Mouse (Mus musculus) naive thymus-derived CD4-positive, alpha-beta T cell, adult 2 months (primary cell): ENCODE data around the gene Ulk1.
"Not testable (repeated sequence)": the region's sequence is repeated elsewhere in the genome, so short reads cannot be mapped to it uniquely, and the experiment has no call there.

ENCODE experiments used
- DNase-seq: peaks from one replicate; pipeline ENCODE4 v3.0.0-alpha.2; 2011; ENCODE audit warnings: low read depth

Gene Ulk1

DNA sequence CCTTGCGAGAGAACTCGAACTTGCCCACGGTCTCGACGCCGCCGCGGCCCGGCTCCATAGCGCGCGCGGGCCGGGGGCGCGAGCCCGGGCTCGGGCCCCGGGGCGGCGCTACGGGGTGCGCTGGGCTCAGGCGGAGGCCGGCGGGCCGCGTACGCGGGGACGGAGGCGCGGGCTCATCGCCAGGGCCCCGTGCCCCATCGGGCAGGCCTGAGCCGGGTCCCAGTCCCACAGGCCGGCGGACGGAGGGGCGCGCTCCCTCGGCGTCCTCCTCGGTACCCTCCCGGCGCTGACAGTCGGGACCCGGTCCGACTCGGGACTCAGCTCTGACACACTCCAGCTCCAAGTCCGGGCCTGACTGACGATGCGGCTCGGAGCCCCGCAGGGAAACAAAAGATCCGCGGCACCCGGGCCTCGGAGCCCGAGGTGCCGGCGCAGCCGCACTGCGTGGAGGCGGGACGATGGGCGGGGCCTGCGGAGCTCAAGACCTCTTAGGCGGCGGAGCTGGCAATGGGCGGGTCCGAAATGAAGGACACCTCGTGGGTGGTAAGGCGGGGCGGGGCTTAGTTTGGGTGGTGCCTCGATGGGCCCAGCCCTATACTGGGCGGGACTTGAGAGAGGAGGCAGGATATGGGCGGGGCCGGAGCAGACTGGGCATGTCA, at the start of gene Ulk1:
Gene Ulk1, minus strand, starts transcription at position 431 of the 659 bp plus-strand sequence.
- DNase-seq, result peak; percentile 100

DNA sequence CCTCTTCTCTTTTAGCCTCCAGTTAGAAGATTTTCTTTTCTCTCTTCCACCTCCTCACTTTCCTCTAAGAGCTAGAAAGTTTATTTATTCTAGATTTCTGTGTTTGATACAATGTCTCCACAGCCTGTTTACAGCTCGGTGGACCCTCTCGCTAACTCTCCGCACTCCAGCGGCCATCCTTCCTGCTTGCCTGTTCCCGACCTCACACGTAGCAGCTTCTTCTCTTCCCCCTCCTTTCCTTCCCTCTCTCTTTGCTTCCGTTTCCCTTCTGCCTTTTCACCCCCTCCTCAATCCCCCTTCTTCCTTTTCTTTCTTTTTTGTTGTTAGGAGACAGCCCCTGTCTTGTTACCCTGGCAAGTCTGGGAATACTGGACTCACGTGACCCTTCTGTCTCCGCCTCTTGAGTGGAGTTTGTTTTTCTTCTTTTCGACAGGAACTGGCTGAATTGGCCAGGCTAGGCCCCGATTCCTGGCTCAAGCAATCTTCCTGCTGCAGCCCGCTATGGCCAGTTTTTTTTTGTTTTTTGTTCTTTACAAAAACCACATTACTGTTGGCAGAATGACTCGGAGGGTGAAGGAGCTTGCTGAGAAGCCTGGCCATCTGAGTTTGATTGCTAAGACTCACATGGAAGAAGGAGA, 49.2 kb upstream of the Ulk1 start:
- no peak for DNase-seq

DNA sequence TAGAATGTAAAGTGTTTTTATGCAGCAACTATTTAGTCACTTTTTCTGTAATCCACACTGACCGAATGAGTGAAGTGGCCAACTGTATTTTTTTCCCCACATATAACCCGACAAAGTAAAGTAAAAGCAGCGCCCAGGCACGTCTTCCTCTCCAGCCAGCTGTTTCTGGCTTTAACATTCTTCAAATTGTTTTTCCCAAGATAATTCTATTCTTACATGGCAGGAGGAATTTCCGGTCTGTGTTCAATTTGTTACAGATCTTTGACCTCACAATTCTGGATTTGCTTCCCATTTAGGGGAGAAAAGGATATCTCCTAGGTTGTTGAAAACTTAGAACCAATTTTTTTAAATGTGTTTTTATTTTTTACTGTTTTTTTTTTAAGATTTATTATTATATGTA, 47.2 kb upstream of the Ulk1 start:
- DNase-seq, result no peak

DNA sequence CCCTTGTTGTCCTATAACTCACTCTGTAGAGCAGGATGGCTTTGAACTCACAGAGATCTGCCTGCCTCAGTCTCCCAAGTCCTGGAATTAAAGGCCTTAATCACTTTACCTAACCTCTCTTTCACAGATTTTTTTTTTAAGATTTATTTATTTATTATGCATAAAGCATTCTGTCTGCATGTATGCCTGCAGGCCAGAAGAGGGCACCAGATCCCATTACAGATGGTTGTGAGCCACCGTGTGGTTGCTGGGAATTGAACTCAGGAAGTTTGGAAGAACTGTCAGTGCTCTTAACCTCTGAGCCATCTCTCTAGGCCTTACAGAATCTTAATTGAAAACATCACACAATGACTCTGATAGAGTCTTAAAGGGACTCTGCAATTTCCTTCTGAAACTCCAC, 43.1 kb upstream of the Ulk1 start:
- DNase-seq, result no peak

DNA sequence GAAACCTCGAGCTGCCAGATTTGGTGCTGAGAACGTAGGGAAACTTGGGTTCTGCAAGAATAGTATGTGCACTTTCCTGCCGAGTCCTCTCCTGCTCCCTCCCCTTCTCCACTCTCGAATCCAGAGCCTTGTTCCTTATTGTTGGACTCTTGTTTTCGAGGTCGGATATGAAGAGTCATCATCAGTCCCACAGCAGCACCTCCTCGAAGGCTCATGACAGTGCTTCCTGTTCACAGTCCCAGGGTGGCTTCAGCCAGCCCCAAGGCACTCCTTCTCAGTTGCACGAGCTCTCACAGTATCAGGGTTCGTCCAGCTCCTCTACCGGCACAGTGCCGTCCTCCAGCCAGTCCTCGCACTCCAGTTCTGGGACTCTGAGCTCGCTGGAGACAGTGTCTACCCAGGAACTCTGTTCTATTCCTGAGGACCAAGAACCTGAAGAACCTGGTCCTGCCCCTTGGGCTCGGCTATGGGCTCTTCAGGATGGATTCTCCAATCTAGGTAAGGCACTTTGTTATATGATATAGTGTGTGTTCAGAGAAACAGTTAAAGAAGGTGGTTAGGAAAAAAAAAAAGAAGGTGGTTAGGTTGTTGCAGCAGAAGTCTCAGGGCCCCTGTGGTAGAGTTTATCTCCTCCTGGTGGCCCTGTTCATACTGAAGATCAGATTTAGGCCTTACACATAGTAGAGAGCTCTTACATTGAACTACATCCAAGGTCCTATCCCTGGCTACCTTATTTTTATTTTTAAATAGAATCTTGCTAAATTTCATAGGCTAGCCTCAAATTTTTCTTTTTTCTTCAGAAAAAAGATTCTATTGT, 31.4 kb upstream of the Ulk1 start:
- peak; percentile 10 for DNase-seq

DNA sequence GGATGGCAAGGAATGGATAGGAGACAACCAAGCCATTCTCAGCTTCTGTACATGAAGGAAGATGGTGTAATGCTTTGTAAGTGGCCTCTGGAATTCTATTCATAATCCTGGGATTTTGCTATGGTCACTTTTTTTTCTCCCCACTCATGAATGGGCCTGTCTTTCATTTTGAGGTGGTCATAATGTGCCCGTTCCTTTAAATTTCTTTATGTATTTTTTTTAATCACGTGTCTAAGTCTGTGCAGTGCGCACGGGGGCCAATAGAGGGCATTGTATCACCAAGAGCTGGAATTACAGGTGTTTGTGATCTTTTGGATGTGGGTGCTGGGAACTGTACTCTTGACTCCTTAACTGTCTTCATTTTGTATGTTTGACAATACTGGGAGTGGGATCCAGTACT, 30.6 kb upstream of the Ulk1 start:
- peak; percentile 80 for DNase-seq

DNA sequence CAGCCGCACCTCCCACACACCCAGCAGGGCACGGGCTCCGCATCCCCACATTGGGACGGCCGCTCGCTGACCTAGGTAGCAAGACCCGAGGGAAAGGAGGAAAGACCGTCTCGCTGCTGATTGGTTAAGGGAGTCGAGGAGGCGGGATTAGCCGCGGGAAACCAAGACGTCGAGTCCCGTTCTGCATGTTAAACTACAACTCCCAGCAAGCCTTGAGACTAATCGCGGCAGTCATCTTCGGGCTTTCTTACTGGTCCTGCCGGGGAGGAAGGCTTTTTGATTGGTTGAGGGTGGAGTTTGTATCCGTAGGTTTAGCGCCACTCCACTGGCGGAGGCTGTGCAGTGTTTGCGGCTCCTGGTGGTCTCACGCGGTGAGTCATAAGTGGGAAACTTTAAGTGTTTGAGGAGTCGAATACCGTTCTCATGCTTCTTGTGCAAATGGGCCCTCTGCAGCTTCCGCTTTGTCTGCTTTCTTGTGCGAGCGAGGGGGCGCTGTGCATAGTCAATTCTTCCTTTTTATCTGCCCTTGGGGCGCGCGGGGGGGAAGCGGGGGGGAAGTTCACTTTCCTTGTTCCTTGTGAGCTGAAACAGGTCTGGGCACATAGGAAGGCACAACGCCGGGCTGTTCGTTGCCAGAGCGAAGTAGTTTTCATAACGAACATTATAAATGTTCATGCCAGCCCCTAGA, 29.9 kb upstream of the Ulk1 start, which contains the start of the genes Hscb and Chek2:
Gene Hscb, minus strand, starts transcription at position 100 of the 688 bp plus-strand sequence.
Gene Chek2, plus strand, starts transcription at position 302 of the 688 bp plus-strand sequence.
- DNase-seq, result peak; percentile 96

DNA sequence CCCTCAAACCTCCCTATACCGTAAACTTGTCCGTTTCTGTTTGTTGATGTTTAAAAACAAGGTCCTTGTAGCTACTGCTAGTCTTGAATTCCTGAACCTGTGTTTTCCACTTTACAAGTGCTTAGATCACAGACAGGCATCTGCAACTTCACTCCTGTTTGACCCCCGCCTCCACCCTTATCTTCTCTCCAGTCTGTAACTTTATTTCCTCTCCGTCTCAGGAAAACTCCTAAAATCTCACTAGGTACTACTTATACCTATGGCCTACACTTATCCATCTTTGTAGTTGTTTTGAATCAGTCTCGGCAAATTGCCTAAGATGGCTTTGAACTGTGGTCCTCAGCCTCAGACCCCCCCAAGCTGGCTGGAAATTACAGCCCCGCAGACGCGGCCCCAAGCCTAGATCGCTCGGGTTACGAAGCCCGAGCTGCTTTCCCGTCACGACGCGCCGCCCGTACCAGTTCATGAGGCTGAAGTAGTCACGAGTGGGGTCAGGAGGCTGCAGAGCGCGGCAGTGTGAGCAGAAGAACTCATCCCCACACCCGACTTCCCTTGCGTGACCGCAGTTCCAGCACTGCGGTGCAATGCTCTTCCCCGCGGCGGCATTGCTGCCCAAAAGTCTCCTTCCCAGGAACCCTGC, 29.3 kb upstream of the Ulk1 start:
- no peak for DNase-seq

DNA sequence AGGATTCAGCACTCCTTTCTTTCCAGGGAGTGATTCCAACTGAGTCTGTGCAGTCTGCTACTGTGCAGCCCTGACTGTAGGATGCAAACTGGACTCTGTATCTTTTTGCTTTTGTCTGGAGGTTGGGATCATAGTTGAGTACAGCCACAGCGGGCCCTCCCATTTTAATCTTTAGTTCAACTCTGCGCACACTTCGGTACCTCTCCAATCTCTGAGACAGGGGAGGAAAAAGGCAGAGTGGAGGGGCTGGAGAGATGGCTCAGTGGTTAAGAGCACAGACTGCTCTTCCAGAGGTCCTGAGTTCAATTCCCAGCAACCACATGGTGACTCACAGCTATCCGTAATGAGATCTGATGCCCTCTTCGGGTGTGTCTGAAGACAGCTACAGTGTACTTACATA, 28.1 kb upstream of the Ulk1 start:
- DNase-seq, result not testable (repeated sequence)

DNA sequence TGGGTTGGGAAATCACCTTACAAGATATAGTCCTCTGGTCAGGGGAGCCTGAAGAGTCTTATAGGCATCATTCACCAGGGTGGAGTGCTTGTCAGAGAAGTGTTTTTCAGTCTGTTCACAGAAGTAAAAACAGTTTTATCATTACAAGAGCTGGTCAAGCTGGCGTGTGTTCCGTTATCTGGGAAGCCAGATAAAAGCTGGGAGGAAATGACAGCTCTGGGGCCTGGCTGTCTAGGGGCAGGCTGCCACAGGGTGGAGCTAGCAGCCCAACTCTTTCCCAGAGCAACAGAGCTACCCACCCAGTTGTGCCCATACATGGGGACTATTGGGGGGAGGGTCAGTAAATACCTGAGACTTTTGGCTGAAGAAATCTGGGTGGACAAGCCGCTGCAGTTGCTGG, 26.1 kb upstream of the Ulk1 start:
- DNase-seq, result no peak

DNA sequence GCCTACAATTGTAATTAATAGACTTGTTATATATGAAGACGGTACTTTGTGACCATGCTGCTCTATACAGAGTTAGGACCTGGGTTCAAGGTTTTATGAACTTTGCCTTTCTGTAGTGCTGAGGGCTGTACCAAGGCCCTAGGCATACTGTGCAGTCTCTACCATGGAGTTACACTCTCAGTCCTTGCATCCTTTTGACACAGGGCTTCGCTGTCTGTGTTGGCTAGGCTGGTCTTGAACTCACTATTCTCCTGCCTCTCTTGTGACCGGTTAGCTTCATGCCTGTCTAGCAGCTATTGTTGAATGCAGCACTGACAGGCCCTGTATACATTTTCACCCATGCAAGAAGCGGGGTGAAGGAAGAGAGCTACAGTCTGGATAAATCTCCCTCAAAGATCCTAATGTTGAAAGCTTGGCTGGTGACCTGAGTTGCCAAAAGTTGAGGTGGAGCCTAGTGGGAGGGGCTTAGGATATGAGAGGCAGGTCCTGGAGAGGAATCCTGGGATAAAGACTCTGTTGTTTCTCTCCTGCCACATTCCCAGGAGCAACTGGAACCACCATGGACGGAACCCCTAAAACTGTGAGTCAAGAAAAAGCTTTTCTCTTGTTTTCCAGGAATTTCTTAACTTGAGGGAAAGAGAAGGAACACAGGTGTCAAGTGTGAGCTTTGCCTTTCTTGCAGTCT, 21.3 kb upstream of the Ulk1 start:
- DNase-seq, result no peak

DNA sequence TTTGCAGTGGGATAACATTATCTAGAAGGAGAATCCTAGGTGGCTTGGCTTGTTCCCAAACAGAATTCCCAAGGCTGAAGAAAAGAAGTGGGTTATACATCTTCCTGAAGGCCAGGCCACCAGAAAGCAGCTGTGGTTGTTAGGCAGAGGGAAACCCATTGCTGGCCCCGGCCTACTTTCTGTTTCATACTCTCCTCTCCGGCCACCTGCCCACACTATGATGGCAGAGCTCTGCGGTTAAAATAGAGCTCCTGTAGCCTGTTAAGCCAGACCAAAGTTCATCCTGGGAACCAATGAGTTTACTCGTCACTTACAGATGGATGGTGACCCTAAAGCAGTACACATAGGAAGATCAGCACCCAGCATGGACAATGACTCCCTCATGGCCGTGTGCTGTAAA, 17.7 kb upstream of the Ulk1 start:
- no peak for DNase-seq

DNA sequence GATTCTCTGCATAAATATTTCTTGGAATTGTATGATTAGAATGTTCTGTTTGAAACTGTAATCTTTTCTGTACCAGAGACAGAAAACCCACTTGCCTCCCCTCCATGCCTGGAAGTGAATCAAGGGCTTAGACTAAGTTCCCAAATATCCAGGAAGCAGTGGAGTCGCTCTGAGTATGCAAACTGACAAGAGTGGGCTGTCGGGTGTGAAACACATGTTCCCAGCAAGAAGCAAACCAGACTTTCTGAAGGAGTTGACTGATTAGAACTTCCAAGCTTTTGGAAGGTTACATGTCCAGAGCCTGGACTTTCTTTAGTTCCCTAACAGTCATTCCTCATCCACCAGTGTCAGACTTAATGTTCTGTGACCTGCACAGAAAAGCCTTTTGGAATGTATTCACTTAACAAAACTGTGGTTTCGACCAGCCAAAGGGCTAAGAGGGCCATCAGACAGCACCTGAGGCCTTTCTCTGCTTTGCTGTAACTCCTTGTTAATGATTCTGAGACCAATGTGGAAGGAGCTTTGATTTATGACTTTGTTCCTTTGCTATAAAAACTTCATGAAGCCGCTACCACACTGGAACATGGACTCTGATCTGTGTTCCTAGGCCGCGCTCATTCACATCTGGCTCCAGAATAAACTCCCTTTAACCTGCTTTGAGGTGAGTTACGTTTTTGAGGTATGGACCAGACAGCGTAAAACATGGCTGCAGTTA, 17.0 kb upstream of the Ulk1 start:
- no peak for DNase-seq

DNA sequence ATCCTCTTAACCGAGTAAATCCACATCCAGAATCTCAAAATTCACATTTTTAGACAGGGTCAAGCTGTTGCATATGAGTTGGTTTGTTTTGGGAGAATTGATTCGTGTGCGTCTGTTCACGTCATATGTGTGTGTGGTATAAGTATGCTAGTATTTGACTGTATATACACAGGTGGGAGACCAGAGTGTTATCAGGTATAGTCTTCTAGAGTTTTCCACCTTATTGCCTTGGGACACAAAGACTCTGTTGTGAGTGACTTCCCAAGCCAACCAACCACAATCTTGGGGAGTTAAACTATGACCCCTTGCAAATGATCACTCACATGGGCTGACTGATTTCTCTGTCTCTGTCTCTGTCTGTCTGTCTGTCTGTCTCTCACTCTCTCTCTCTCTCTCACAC, 14.5 kb upstream of the Ulk1 start:
- DNase-seq, result no peak

DNA sequence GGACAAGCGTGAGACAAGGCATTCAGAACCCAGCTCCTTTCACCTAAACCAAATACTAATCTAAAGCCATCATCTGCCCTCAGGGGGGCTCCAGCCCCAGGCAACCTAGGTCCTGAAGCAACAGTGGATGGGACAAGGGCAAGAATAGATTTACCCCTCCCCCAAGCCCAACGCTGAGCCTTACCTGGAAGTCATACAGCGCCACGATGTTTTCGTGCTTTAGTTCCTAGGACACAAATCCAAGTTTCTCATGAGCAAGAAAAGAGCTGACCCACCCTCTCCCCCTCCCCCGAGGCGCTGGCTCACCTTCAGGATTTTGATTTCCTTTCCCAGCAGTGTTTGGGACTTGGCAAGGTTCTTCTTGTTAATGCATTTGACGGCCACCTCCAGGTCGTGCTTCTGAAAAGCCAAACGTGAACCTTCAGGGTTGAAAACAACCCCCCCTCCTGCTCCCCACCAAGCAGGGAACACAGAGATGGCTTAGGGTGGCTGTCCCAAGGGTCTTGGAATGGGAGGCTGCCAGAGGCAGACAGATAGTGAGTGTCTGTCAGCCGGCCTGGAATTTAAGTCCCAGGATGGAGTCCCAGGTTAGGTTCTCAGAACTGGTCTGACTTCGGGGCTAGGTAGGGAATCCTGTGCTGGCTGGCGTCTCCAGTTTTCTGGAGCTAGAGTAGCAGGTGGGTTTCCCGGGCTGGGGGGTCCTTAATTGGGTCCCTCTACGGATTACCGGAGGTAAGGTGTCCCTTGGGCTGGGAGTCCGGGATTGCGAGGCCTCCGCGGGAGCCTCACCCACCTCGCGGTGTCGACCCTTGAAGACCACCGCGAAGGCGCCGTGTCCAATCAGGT, 853 bp downstream of the Ulk1 start:
- DNase-seq, result peak; percentile 62

DNA sequence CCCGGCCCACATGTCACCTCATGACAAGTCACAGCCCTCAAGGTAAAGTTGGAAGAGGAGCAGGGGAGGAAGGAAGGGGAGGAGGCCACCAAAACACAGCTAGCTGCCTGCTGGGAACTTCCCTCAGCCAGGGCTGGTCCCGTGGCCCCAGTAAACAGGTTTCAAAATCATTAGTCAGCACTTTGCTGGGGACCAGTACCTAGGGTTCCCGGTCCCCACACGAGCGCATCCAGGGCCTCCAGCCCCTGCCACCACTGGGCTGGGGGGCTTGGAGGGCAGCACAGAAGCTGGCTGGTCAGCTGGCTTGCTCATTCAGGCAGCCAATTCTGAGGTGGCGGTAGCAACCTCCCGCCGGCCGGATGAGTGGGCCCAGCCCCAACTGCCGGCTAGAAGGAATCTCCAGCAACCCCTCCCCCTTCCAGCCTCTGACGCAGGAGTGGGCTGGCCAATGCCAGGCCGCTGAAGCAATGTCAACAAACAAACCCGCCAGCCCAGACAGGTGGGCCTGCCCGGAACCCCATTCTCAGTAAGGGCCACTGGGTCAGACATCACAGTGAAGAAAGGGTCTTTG, 1.8 kb downstream of the Ulk1 start:
- peak; percentile 77 for DNase-seq

DNA sequence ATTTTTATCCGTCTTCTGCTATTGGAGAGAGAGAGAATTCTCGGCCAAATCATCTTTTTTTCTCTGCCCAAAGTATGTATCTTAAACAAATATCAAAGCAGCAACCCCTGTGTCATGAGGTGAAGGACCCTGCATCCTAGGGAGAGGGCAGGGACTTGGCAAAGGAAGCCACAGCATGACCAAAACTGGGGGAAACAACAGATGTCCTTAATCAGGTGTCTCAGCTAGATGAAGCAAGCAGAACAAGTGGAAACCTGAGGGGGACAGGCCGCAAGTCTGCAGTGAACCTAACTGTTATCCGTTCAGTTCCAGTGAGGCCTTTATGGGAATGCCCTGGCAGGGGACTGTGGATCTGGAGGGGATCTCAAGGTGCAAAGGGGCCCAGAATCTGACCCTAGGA, 2.4 kb downstream of the Ulk1 start:
- DNase-seq, result no peak

DNA sequence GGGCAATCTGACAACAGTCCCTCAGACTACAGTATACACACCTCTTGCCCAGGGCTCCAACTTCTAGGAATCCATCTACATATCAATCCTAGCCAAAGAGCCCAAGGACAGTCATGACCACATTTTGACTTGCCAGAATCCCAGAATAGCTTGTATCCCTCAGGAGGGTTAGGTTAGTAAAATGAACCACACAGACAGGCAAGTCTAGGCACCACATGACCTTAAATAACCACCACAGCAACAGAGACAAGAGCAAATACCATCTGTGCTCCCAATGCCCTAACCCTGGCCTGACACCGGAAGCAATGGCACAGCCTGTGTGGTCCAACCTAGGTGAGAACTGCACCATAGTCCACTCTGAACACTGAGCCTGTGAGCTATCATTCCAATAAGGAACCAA, 3.2 kb downstream of the Ulk1 start:
- no peak for DNase-seq

DNA sequence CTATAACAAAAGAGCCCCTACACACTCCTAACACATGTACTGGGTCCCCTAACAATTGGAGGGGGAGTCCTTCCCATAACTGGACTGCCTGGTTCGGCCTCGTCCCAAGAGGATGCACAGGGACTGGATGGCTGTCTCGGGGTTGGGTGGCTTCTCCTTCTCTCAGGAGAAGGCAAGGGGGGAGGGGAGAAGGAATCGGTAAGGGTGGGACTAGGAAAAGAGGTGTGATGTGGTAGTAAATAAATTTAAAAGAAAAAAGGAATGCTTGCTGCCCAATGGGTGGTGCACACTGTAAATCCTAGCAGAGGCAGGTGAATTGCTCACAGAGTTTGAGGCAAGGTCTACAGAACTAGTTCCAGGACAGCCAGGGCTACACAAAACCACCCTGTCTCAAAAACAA, 3.7 kb downstream of the Ulk1 start:
- no peak for DNase-seq
